Mouse (Mus musculus) midbrain, embryonic 14.5 days (tissue): ENCODE measurements around the gene Nagpa. TPM values are rescaled to one million over a fixed set of nuclear protein-coding genes. Genes with fewer than 3 reads are reported as not detected.

Source experiments
- ATAC-seq: fragments of 200-750 bp; cut with Nextera tagmentation; 2 replicates; pipeline ENCODE4 v1.8.0; 2017; ENCODE audit warnings: moderate number of reproducible peaks, moderate library complexity; ENCODE audit not compliant: low FRiP score, low TSS enrichment
- DNase-seq: peaks from one replicate; pipeline ENCODE4 v3.0.0-alpha.2; 2015
- H3K27ac ChIP-seq: fragments of 300-500 bp; sonication (generic); replicated peaks from 2 replicates; pipeline ENCODE4 v1.5.1; 2014; ENCODE audit warnings: mild to moderate bottlenecking, low read depth, low read length, moderate library complexity
- H3K27me3 ChIP-seq: fragments of 300-500 bp; sonication (generic); 2 replicates; pipeline ENCODE4 v1.6.1; 2014; ENCODE audit warnings: low read length, control low read depth, mixed read lengths; ENCODE audit not compliant: control insufficient read depth, insufficient read depth
- H3K36me3 ChIP-seq: fragments of 300-500 bp; sonication (generic); 2 replicates; pipeline ENCODE4 v1.6.1; 2014; ENCODE audit warnings: low read length, control low read depth; ENCODE audit not compliant: control insufficient read depth, insufficient read depth
- H3K4me1 ChIP-seq: fragments of 300-500 bp; sonication (generic); 2 replicates; pipeline ENCODE4 v1.6.1; 2014; ENCODE audit warnings: mild to moderate bottlenecking, antibody characterized with exemption, low read length, control low read depth; ENCODE audit not compliant: control insufficient read depth, insufficient read depth
- H3K4me2 ChIP-seq: fragments of 300-500 bp; sonication (generic); 2 replicates; pipeline ENCODE4 v1.6.1; 2014; ENCODE audit warnings: mild to moderate bottlenecking, low read length, moderate library complexity
- H3K4me3 ChIP-seq: fragments of 300-500 bp; sonication (generic); replicated peaks from 2 replicates; pipeline ENCODE4 v1.5.1; 2014; ENCODE audit warnings: low read depth, low read length
- H3K9ac ChIP-seq: fragments of 300-500 bp; sonication (generic); replicated peaks from 2 replicates; pipeline ENCODE4 v1.6.1; 2014; ENCODE audit warnings: mild to moderate bottlenecking, low read length, moderate library complexity
- H3K9me3 ChIP-seq: fragments of 300-500 bp; sonication (generic); 2 replicates; pipeline ENCODE4 v1.6.1; 2016; ENCODE audit warnings: low read length, control low read depth, mixed read lengths; ENCODE audit not compliant: control insufficient read depth
- WGBS: fragments of 180-500 bp; shearing (Covaris S2); extraction: QIAGEN DNeasy Blood & Tissue Kit; methylation state at CpG from one replicate; pipeline ENCODE4 v1.1.7; 2014; 5-methylcytosine and 5-hydroxymethylcytosine counted together
- microRNA-seq: library from miRNA; unstranded; fragments of <30 nt; microRNA quantifications from one replicate; pipeline ENCODE4, GENCODE M21; 2016
- polyA plus RNA-seq: library from polyadenylated mRNA; unstranded; fragments of >200 nt; fragmentation: Nextera tagmentation; extraction: Ambion mirVana; gene quantifications from 2 replicates; pipeline ENCODE4 v1.2.1, GENCODE M21; 2014

Gene Nagpa
- polyA plus RNA-seq, 1 experiment from 2014 or later: 9.3 TPM

GRCm38 (mm10) chr16:5155014-5155413, 48.8 kb downstream of the Nagpa start:
- Histone ChIP-seq H3K9me3 (no peaks in the 10 kb centered on the region), H3K27me3 (no peaks in the 10 kb centered on the region), H3K4me1 (peaks cover 19% of the 10 kb centered on the region), H3K9ac (no peak overlapping the region), H3K27ac (no peak overlapping the region), H3K4me3 (no peak overlapping the region), H3K4me2 (no peak overlapping the region), H3K36me3 (no peaks in the 10 kb centered on the region)
- 70% methylated on average over 3 of the region's 3 CpGs for WGBS
- ATAC-seq (no peak), DNase-seq (no peak)

- H3K27me3 ChIP-seq: no peaks in the 10 kb centered on the region
- H3K36me3 ChIP-seq: no peaks in the 10 kb centered on the region
- WGBS: 9% methylated on average over 6 of the region's 6 CpGs
- H3K4me3 ChIP-seq: no peak overlapping the region
- peak; percentile 79 for DNase-seq
- peak overlapping the region; percentile 68 for H3K27ac ChIP-seq
- H3K4me1 ChIP-seq: peaks cover 19% of the 10 kb centered on the region
- no peak overlapping the region for H3K4me2 ChIP-seq
- H3K9ac ChIP-seq: peak overlapping the region; percentile 23; the same call in 1 of the 2 replicates
- no peaks in the 10 kb centered on the region for H3K9me3 ChIP-seq
- peak; percentile 48; the same call in 1 of the 2 replicates for ATAC-seq
Observed at GRCm38 (mm10) chr16:5153299-5154026, 50.3 kb downstream of the Nagpa start.

- Histone ChIP-seq H3K9me3 (no peaks in the 10 kb centered on the region), H3K9ac (no peak overlapping the region), H3K4me1 (peaks cover 33% of the 10 kb centered on the region), H3K27ac (no peak overlapping the region), H3K4me3 (no peak overlapping the region), H3K36me3 (no peaks in the 10 kb centered on the region), H3K4me2 (no peak overlapping the region), H3K27me3 (no peaks in the 10 kb centered on the region; the same call in 1 of the 2 replicates)
- DNase-seq (no peak), ATAC-seq (no peak)
- 55% methylated on average over 10 of the region's 10 CpGs for WGBS
Observed at GRCm38 (mm10) chr16:5150544-5150943, 53.3 kb downstream of the Nagpa start.

- Histone ChIP-seq H3K9me3 (no peaks in the 10 kb centered on the region), H3K27me3 (no peaks in the 10 kb centered on the region; the same call in 1 of the 2 replicates), H3K4me1 (peaks cover 14% of the 10 kb centered on the region; the same call in 1 of the 2 replicates), H3K4me3 (peak within 1 kb of the TSS; percentile 41), H3K4me2 (peak within 1 kb of the TSS; percentile 72), H3K36me3 (no peaks in the 10 kb centered on the region), H3K9ac (peak within 1 kb of the TSS; percentile 14; the same call in 1 of the 2 replicates), H3K27ac (no peak within 1 kb of the TSS)
- DNase-seq: no peak
- WGBS: 12% methylated on average over 13 of the region's 13 CpGs
- ATAC-seq: no peak; the same call in 1 of the 2 replicates
Observed at GRCm38 (mm10) chr16:5147037-5147385, 56.8 kb downstream of the Nagpa start, which contains the start of gene Sec14l5. Gene Sec14l5 (plus strand): TSS chr16:5147109.

GRCm38 (mm10) chr16:5146367-5147036, 57.3 kb downstream of the Nagpa start:
- 1% methylated on average over 26 of the region's 26 CpGs for WGBS
- peak overlapping the region; percentile 72 for H3K4me2 ChIP-seq
- peak overlapping the region; percentile 41 for H3K4me3 ChIP-seq
- ATAC-seq: peak; percentile 86
- H3K27ac ChIP-seq: no peak overlapping the region
- peaks cover 14% of the 10 kb centered on the region; the same call in 1 of the 2 replicates for H3K4me1 ChIP-seq
- H3K9me3 ChIP-seq: no peaks in the 10 kb centered on the region
- peak overlapping the region; percentile 14; the same call in 1 of the 2 replicates for H3K9ac ChIP-seq
- H3K36me3 ChIP-seq: no peaks in the 10 kb centered on the region
- no peaks in the 10 kb centered on the region; the same call in 1 of the 2 replicates for H3K27me3 ChIP-seq
- peak; percentile 77 for DNase-seq

- Histone ChIP-seq H3K9ac (no peak overlapping the region), H3K4me2 (peak overlapping the region; percentile 72), H3K27me3 (no peaks in the 10 kb centered on the region; the same call in 1 of the 2 replicates), H3K4me1 (peaks cover 14% of the 10 kb centered on the region; the same call in 1 of the 2 replicates), H3K4me3 (no peak overlapping the region), H3K36me3 (no peaks in the 10 kb centered on the region), H3K27ac (no peak overlapping the region), H3K9me3 (no peaks in the 10 kb centered on the region)
- peak; percentile 69; the same call in 1 of the 2 replicates for ATAC-seq
- DNase-seq: peak; percentile 97
- WGBS: 0% methylated on average over 7 of the region's 7 CpGs
Observed at GRCm38 (mm10) chr16:5145570-5145969, 58.2 kb downstream of the Nagpa start.

Small RNAs within 50 kb of the gene (microRNA-seq; reads per million reads assigned to microRNA genes)
- gene Gm23689 (not detected), gene Gm26095 (not detected), gene Mir6364 (not detected)

Other genes starting within 250 kb of the Nagpa start
- 69.8 and 70.6 TPM in 2 replicates for gene Anks3, start 239.8 kb downstream of the Nagpa start, polyA plus RNA-seq
- not detected in 2 replicates for gene Sept12, start 206.2 kb downstream of the Nagpa start, polyA plus RNA-seq
- gene Smim22, start 196.7 kb downstream of the Nagpa start, polyA plus RNA-seq: not detected in 2 replicates
- 132 and 161 TPM in 2 replicates for gene Rogdi, start 190.5 kb downstream of the Nagpa start, polyA plus RNA-seq
- 123 and 147 TPM in 2 replicates for gene Glyr1, start 154.1 kb downstream of the Nagpa start, polyA plus RNA-seq
- 15.7 and 19.8 TPM in 2 replicates for gene Ubn1, start 154.0 kb downstream of the Nagpa start, polyA plus RNA-seq
- gene Ppl, start 71.6 kb downstream of the Nagpa start, polyA plus RNA-seq: 0.04 and 0.20 TPM in 2 replicates
- gene Sec14l5, start 56.9 kb downstream of the Nagpa start, polyA plus RNA-seq: 0.54 and 1.0 TPM in 2 replicates
- 15.0 and 15.6 TPM in 2 replicates for gene AU021092, start 18.3 kb upstream of the Nagpa start, polyA plus RNA-seq
- 38.8 and 40.4 TPM in 2 replicates for gene Alg1, start 29.6 kb upstream of the Nagpa start, polyA plus RNA-seq
- 3.9 and 8.3 TPM in 2 replicates for gene Eef2kmt, start 52.0 kb upstream of the Nagpa start, polyA plus RNA-seq